Mouse (Mus musculus) retina, postnatal 1 day (tissue): ENCODE measurements around the gene Med21.
A peak's percentile ranks its signal among the peaks of the same experiment; 100 is the strongest.

ENCODE experiments used
- DNase-seq: peaks from one replicate; pipeline ENCODE4 v3.0.0-alpha.2; 2012

Gene Med21

DNA sequence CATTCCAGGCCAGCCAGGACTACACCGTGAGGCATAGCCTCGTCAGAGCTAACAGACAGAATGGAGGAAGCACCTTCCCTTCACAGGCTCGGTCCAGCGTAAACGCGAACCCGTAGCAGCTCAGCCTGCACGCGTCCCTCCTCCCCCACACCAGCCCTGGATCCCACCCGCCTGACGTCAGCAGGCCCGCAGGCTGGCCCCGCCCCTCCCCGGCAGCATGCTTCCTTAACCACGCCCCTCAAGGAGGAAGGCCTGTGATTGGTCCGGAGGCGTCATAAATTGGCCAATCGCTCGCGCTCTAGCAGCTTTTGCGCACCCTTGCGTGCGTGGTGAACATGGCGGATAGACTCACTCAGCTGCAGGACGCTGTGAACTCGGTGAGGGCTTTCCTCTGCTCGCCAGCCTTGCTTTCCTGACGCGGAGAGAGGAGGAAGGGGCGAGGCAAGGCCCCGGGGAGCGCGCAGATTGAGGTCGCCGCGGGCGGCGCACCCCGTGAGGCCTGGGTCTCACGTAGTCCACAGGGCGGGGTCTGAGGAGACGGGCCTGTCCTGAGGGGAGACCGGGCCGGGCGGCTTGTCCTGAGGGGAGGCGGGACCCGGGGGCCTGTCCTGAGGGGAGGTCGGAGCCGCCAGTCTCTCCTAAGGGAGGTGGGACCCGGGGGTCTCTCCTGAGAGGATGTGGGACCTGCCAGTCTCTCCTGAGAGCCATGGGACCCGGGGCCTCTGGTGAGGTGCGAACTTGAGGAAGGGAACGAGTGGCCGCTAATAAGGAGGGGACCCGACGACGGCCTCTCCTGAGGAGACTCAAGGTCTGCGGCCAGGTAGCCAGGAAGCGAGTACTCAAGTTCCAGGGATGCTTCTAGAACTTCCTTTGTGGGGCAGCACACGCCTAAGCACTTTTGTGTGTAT is at the start of gene Med21, which contains the start of gene Tm7sf3:
TSS of gene Med21 (plus strand) at position 272 of the 908 bp plus-strand sequence.
TSS of gene Tm7sf3 (minus strand) at position 549 of the 908 bp plus-strand sequence.
- DNase-seq, result peak; percentile 99

DNA sequence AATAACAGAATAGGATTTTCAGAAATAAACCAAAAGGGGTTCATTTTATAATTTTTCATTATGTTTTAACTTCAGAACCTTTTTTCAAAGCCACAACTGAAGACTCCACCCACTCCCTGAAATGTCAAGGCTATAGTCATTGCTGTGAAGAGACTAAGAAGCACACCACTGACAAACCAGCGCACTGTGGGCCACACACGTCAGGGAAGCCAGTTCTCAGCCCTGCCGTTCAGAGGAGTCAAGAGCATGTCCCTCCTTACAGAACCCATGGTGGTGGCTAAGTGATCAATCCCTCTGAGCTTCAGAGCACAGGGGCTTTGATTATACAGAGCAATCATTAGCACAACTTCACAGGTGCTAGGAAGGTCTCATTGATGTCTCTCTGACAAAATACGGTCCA is 39.7 kb upstream of the Med21 start:
- DNase-seq, result no peak

DNA sequence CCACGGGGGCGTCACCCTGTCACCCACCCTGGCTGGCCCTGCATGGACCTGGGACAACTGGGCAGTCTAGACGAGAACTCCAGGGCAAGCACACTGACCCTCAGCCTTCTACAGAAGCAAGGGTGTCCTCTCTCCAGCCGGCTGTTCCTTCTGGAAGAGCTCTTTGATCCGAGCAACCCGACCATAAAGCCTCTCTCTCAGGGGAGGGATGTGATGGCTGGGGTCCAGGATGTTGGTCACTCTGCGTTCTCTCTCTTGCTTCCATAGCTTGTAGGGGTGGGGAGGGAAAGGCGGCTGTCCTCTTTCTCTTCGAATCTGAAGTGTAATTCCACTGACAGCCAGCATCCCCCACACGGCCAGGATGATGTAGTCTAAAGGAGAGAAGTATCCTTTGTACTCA is 38.7 kb upstream of the Med21 start:
- no peak for DNase-seq

DNA sequence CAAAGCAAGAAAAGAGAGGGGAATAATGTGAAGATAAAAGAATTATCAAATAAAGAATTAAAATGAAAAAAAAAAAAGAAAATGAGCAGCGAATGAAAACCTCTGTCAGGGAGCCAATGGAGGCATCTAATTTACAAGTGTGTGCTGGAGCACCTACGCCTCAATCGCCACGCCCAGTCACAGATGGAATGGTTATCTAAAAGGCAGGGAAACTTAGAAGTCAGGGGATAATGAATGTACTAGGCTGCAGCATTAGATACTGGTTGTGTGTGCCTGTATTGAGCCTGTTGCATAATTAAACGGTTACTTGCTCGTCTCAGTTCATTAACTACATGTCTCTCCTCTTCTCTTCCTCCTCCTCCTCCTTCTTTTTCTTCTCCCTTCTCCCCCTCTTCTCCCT is 31.0 kb upstream of the Med21 start:
- no peak for DNase-seq

DNA sequence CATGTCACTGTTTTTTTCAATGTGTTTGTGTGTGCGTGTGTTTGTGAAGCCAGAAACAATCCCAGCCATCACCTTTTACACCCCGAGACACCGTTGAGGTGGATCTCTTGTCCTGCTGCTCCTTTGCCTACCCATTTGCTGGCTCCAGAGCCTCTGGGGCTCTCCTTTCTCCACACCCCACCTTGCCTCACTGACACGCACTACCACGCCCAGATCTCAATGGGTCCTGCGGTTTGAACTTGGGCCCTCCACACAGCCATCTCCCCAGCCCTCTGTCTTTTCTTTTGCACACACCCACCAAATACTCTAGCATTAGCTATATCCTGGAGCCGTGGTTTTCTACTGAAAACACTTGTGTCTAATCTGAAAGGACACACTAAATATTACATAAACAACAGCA is 30.4 kb upstream of the Med21 start:
- no peak for DNase-seq

DNA sequence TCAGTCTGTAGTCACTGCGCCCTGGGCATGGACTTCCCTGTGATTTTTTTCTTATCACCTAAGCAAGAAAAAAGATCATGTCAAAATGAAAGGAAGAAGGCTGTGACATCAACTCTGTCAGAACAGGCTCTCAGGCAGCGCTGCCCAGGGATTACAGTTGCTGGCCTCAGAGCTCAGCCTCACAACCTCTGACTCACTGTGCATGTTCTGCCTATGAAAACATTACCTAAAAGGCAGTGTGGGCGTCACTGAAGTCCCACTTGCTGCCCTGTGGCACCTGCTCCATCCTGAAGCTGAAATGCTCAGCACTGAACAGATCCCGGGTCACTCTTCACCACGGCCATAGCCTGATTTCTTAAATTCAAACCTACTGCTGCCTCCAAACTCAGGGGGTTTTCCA is 29.6 kb upstream of the Med21 start:
- no peak for DNase-seq

DNA sequence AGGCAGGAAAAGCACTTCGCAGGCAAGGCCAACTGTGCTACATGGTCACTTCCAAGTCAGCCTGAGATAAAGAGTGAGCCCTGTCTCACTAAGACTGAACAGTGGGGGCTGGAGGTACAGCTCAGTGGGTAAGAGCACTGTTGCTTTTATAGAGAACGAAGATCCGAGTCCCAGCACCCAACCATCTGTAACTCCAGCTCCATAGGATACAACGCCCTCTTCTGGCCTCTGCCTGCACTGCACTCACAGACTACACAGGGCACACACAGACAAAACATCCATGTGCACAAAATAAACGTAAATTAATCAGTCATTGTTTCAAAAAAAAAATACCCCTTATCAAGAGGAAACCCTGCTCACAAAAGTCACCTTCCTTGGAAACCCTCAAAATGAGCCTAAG is 28.4 kb upstream of the Med21 start:
- DNase-seq, result no peak

DNA sequence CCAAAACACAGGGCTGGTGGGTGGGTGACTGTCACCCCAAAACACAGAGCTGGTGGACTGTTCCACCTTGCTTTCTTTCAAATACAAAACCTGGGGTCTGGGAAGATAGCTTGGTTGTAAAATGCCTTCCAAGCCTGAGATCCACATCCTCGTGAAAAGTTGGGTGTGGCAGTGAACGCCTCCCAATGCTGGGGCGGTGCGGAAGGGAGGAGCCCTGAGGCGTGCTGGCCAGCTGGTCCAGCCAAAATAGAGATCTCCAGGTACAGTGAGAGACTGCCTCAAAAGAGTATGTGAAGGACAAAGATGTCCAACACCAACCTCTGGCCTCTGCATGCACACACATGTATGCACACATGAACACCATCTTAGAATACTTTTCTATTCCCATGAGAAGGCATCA is 27.8 kb upstream of the Med21 start:
- no peak for DNase-seq

DNA sequence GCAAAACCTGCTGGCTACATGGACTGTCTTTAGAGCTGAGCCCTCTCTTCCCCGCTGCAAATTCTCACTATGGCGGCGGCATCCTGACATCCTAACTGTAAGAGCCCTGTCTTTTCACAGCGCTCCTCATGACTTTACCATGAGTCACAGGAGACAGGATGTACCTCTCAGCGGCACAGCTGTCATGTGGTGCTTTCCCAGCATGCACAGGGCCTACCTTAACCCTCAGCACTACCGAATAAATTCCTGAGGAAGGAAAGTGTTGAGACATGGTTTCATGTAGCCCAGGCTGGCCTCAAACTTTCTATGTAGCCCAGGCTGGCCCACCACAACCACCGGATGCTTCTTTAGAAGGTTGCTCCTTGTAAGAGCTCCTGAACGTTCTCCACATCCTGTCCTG is 26.5 kb upstream of the Med21 start:
- DNase-seq, result no peak

DNA sequence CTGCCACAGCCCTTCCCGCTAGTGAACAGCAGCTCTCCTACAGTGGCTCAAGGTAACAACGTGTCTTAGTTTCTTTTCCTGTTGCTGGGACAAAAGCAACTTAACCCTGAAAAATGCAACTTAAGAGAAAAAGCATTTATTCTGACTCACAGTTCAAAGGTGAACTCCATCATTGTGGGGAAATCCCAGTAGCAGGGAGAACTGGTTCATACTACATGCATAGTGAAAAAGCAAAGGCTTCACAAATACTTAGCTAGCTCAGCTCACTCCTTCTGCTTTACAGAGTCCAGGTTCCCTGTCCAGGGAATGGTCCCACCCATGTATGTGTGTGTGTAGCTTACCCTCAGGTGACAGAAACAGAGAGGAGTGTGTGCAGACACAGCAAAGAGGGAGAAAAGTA is 25.7 kb upstream of the Med21 start:
- no peak for DNase-seq

DNA sequence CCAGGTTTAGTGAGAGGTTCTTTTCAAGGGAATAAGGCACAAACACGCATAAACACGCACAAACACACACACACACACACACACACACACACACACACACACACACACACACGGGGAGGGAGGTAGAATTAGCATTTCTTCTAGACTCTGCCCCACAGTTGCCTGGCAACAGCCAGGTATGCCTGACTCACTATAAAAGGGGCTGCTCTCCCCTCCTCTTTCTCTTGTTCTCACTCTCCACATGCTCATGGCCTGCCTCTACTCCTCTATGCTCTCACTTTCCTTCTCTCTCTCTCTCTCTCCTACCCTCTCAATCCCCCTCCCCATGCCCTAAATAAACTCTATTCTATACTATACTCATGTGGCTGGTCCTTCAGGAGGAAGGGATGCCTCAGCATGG is 14.2 kb upstream of the Med21 start:
- no peak for DNase-seq

DNA sequence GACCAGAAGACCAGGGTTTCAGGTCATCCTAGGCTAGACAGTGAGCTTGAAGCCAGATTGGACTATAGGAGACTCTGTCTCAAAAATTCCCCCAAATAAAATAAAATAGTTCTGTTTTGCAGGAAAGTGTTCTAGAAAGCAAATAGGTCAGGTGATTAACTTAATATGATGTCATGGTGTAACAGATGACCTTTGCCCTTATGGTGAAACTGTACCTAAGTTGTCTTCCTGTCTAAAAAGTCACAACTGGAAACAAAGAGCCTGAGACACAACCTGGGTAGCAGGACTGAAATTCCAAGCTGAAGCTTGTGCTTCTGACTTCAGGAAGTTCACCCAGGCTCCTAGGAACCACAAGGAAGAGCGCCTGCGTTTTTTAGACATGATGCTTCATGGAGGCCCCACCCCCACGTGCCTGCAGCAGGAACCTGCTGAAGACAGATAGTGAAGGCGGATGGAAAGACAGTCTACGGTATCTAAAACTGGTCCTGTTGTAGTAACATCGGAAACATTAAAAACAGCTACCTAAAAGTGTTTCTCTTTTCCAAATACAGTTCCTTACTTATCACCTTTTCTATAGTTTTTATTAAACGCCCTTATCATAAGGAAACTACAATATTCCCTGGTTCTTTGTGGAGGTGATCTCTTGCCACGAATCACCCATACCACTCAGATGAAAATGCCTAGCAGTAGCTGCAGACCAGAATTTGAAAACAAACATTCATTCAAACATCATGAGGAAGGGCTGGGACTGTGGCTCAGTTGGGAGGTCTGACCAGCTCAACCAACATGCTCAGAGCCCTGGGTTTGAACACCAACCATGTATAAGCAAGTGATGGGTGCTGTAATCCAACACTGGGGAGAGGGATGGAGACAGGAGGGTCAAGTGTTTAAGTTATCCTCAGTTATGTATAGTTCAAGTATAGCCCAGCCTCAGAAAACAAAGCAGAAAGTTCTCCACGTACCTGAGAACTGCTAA is 12.3 kb upstream of the Med21 start:
- DNase-seq, result no peak

DNA sequence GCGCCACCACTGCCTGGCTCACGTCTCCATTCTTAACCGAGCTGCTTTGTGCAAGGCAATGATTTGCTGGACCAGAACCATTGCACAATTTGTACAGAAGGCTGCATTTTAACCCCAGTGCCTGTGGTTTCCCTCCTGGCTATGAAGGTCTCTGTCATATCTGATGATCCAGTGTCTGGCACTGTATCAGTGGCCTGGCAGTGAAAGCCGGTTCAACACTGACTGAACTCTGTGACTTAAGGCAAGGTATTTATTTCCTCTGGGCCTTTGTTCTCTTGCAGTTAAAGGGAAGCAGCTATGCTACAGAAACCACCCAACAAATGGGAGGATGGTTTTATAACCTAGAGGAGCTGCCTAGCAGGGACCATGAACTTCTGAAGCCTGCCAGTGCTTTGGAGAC is 11.4 kb upstream of the Med21 start:
- no peak for DNase-seq

DNA sequence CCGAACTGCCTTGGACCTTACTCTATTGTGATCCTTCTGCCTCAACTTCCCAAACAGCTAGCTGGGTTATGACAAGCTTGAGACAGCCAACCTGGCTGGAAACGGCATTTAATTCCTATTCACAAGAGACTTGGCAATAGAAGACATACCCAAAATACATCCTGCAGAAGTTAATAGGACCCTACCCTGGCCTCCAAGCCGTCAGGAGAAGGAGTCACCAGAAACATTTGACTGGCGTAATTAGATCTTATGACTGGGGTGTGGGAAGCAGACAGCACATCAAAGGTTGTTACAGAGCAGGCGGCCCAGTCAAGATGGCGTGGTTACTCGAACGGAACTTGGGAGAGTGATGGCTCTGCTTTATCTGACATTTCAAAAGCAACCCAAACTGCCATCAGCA is 10.5 kb upstream of the Med21 start:
- no peak for DNase-seq

DNA sequence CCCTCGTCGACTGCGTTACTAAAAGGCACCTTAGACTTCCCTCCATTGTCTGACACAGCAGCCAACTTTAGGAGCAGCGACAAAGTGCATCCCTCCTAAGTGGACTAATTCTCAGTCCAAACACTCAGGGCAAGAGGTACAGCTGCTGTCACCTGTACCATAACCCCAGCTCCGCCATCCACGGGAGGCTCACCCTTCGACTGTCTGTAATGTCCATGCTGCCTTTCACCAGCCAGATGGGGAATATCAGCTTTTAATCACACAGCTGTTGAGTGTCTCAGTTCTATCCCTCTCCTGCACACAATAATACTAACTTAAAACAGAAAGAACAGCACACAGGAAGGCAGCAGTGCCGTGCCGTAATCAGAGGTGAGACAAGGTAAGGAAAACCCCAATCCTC is 9.9 kb upstream of the Med21 start:
- DNase-seq, result no peak

DNA sequence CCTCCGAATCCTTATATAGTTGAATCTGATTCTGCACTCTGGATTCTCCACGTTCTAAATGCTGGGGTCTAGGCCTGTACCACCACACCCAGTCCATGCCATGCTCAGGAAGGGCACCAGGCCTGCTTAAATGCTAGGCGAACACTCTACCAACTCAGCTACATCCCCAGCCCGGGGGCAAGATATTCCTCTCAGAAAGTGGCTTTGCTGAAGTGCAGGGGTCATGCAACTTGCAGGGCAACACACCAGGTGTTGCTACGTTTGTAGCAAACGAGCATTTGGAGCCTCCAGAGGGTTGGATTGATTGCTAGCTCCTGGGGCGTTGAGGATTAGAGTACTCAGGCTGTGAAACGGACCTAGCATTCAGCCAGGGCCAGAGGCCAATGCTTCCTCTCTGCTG is 9.2 kb upstream of the Med21 start:
- peak; percentile 19 for DNase-seq

DNA sequence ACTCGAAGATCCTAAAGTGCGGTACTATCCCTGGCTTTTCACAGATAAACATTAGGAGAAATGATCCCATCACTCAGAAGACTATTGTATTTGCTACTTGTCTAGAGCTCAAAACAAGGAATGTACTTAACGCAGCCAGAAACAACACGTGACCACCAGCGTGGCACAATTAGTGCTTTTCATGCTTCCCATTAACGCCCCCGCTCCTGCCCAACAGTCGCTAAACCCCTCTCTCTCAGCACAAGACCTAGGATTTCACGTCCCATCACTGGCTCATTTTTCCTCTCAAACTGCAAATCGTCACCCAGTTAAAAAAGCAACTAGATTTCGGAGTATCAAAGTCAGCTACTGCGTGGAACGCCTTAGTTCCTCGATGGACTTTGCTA is 8.7 kb upstream of the Med21 start:
- peak; percentile 51 for DNase-seq

DNA sequence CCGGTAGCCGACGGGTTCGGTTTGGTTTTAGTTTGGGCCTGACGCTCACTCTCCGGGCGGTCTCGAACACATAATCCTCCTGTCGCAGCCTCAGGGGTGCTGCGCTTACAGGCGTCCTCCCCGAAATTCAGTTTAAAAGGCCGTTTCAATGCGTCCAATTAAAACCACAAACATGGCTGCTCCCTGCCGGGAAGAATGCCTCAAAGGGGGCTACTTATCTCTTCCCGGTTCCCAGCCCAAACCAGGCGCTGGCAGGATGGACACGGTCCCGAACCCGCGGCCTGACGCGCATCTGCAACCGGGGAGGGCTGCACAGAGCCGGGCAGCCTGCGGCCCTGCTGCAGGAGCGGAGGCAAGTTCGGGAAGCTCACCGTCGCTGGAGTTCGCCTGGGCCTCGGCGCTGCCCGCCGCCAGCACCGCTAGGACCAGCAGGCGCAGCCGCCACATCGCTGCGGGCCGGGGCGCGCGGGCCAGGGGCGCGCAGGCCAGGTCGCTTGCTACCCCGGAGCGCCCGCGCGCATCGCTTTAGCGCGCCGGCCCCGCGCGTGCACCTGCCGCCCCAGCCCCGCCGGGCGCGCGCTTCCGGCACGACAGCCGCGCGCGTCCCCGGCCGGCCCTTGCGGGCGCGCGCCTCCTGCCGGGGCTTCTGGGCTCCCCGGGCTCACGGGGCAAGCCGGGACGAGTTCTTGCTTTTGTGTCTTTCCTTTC is 8.2 kb upstream of the Med21 start:
- peak; percentile 92 for DNase-seq

DNA sequence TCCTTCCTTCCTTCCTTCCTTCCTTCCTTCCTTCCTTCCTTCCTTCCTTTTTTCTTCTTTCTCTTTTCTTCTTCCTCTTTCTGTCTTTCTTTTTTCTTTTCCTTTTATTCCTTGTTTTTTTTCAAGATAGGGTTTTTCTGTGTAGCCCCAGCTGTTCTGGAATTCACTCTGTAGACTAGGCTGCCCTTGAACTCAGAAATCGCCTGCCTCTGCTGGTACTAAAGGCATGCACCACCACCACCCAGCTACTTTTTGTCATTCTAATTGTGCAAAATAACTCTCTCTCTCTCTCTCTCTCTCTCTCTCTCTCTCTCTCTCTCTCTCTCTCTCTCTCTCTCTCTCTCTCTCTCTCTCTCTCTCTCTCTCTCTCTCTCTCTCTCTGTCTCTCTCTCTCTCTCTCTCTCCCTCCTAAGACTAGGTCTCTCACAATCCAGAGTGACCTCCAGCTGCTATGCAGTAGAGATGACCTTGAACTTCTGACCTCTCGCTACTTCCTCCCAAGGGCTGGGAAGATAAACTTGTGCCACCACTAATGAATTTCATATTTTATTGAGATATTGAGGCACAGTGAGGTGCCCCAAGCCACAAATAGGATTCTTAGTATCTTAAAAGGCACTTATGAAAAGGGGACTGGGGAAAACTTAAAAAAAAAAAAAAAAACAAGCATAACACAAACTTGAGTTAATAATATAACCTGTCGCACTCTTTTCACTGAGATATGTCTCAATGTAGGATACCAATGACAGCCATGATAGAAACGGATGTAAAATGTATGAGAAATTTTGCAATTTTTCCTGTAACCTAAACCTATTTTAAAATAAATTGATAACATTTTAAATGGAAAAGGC is 7.4 kb upstream of the Med21 start:
- peak; percentile 33 for DNase-seq

DNA sequence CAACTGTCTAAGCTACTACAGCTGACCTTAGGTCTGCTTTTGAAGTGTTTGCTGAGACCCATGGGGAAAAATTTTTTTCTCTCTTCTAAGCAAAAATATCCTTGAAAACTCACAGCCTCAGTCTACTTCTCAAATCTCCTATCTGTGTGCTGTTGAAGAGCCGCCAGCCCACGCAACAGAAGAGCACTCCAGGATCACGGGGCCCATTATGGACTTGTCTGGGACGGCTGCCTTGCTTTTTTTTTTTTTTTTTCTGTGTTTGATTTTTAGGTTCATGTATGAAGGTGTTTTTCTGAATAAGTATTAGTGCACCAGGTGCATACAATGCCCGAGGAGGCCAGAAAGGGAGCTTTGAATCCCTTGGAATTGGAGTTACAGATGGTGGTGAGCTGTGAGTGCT is 5.9 kb upstream of the Med21 start:
- no peak for DNase-seq

DNA sequence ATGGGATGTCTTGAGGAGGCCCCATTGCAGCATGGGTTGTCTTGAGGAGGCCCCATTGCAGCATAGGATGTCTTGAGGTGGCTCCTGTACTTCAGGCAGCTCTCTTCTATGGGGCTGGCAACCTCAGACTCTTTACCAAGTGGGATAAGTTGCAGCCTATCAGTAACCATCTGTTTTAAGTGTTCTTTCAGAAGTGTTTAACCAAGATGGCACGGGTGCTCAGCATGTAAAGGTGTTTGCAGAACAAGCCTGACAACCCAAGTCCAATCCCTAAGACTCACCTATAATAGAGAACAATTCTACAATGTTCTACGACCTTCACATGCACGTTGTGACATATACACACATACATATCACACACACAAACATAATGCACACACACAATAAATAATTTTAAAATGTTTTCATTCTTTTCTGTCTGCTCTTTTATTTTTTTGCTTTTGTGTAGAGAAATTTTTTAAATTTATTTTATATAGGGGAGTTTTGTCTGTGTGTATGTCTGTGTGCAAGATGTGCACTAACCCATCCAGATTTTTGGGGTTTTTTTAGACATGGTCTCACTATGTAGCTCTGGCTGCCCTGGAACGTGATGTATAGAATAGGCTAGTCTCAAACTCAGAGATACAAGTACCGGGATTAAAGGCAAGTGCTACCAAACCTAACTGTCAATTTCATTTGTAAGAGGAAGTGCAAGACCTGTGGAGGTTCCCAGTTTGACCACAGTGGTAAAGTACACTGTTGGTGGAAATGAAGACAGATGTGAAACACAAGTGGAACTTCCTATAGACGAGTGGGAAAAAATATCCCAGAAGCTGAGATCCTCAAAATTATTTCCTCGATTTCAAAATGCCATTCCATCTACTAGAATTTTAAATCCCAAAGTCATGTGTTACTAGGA is 2.0 kb upstream of the Med21 start:
- DNase-seq, result no peak
